19 mouse cellular contexts compared by ENCODE assay signal in the genomic region with DNA sequence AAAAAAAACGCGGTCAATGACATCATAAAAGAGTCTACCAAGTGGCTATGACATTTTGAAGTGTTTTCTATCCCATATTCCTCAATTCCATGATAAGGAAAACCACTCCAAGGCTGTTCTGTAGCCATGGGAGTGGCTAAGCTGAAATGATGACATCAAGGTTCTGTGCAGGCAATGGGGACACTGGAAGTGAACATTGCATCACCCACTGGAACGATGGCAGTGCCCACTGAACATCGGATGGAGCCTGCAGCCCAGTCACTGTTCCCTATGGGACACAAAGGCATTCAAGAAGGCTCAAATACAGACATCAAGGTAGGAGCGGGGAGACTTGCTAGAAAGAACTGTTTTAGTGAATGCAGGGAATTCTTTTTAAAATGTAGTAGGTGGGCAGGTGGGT.
DNase-seq lines count a peak whose midpoint lies in the region; ATAC-seq and TF ChIP-seq lines count a peak whose summit lies in the region.
"Had no signal": no experiment of that assay in that cellular context is flagged by ENCODE, and none has a peak within 500 bp of the region (broad histone marks: within the 10 kb centered on the region; RNA-seq: fewer than 3 reads in every experiment).

No protein-coding gene starts in this region.

- no peak overlapping the region for H3K4me2 ChIP-seq in midbrain, embryonic 11.5 days
- no peak overlapping the region for H3K4me2 ChIP-seq in midbrain, embryonic 16.5 days (ENCODE audit: low read length)
- peak overlapping the region; percentile 52 for H3K4me2 ChIP-seq in myocyte (ENCODE audit: low read depth)
- H3K4me2 ChIP-seq: embryonic facial prominence, embryonic 12.5 days; forebrain, embryonic 12.5 days had no signal

- H3K9ac ChIP-seq in midbrain, embryonic 11.5 days (ENCODE audit: low read length), result no peak overlapping the region
- no peak overlapping the region for H3K9ac ChIP-seq in midbrain, embryonic 16.5 days (ENCODE audit: low read depth, low read length)
- H3K9ac ChIP-seq: embryonic facial prominence, embryonic 12.5 days; forebrain, embryonic 12.5 days had no signal

- H3K36me3 ChIP-seq in midbrain, embryonic 11.5 days (ENCODE audit: control insufficient read depth, insufficient read depth, low read length), result no peaks in the 10 kb centered on the region
- no peaks in the 10 kb centered on the region for H3K36me3 ChIP-seq in midbrain, embryonic 16.5 days (ENCODE audit: control insufficient read depth, insufficient read depth, low read length)
- H3K36me3 ChIP-seq in myocyte (ENCODE audit: control insufficient read depth, insufficient read depth), result no peaks in the 10 kb centered on the region
- no peaks in the 10 kb centered on the region for H3K36me3 ChIP-seq in forebrain, embryonic 10.5 days (replicated peaks)
- H3K36me3 ChIP-seq: embryonic facial prominence, embryonic 10.5 days; embryonic facial prominence, embryonic 12.5 days; forebrain, embryonic 12.5 days had no signal

- no peak overlapping the region for H3ac ChIP-seq in myocyte (ENCODE audit: control insufficient read depth, insufficient read length)

- H3K27me3 ChIP-seq in midbrain, embryonic 11.5 days (ENCODE audit: control insufficient read depth, insufficient read depth, low read length), result no peaks in the 10 kb centered on the region
- no peaks in the 10 kb centered on the region for H3K27me3 ChIP-seq in midbrain, embryonic 16.5 days (ENCODE audit: control insufficient read depth, insufficient read depth, low read depth, low read length)
- H3K27me3 ChIP-seq in myocyte (ENCODE audit: control insufficient read depth, insufficient read depth, insufficient read length), result no peaks in the 10 kb centered on the region
- H3K27me3 ChIP-seq in forebrain, embryonic 10.5 days (ENCODE audit: poor library complexity, severe bottlenecking), result no peaks in the 10 kb centered on the region
- H3K27me3 ChIP-seq: embryonic facial prominence, embryonic 12.5 days; forebrain, embryonic 12.5 days had no signal

- no peak overlapping the region for H3K4me3 ChIP-seq in midbrain, embryonic 11.5 days (ENCODE audit: low read depth, low read length)
- no peak overlapping the region for H3K4me3 ChIP-seq in midbrain, embryonic 16.5 days (ENCODE audit: low read depth, low read length)
- peak overlapping the region; percentile 18 for H3K4me3 ChIP-seq in myocyte
- H3K4me3 ChIP-seq in forebrain, embryonic 10.5 days, result no peak overlapping the region
- H3K4me3 ChIP-seq: embryonic facial prominence, embryonic 10.5 days; embryonic facial prominence, embryonic 12.5 days; forebrain, embryonic 12.5 days had no signal

- no peaks in the 10 kb centered on the region for H3K4me1 ChIP-seq in midbrain, embryonic 11.5 days (ENCODE audit: control insufficient read depth, insufficient read depth, low read length)
- no peaks in the 10 kb centered on the region for H3K4me1 ChIP-seq in midbrain, embryonic 16.5 days (ENCODE audit: control insufficient read depth, insufficient read depth, low read length)
- no peaks in the 10 kb centered on the region for H3K4me1 ChIP-seq in forebrain, embryonic 10.5 days
- H3K4me1 ChIP-seq: embryonic facial prominence, embryonic 12.5 days; forebrain, embryonic 12.5 days had no signal

- ATAC-seq in midbrain, embryonic 11.5 days (ENCODE audit: low FRiP score), result no peak
- ATAC-seq in midbrain, embryonic 16.5 days, result no peak
- ATAC-seq: activated CD4-positive, CD25-positive, alpha-beta regulatory T cell, adult 4 months; forebrain, embryonic 14.5 days; forebrain, embryonic 16.5 days; Patski had no signal

- TF ChIP-seq POLR2A in myocyte (IDR thresholded peaks at IDR 0.05; ENCODE audit: insufficient read length, low read depth), result peak; percentile 61

- no peaks in the 10 kb centered on the region for H3K9me3 ChIP-seq in midbrain, embryonic 11.5 days (ENCODE audit: control insufficient read depth, low read length)
- H3K9me3 ChIP-seq in midbrain, embryonic 16.5 days (replicated peaks; ENCODE audit: control insufficient read depth, low read length, poor library complexity, severe bottlenecking), result no peaks in the 10 kb centered on the region
- no peaks in the 10 kb centered on the region for H3K9me3 ChIP-seq in forebrain, embryonic 10.5 days
- H3K9me3 ChIP-seq: embryonic facial prominence, embryonic 10.5 days; embryonic facial prominence, embryonic 12.5 days; forebrain, embryonic 12.5 days had no signal

- 92% methylated on average over 5 of the region's 5 CpGs for WGBS in midbrain, embryonic 11.5 days
- 93% methylated on average over 5 of the region's 5 CpGs for WGBS in midbrain, embryonic 16.5 days
- WGBS in forebrain, embryonic 10.5 days, result 94% methylated on average over 5 of the region's 5 CpGs

- H3K27ac ChIP-seq in midbrain, embryonic 11.5 days (ENCODE audit: low read depth, low read length), result no peak overlapping the region
- no peak overlapping the region for H3K27ac ChIP-seq in midbrain, embryonic 16.5 days (ENCODE audit: low read length)
- H3K27ac ChIP-seq in forebrain, embryonic 10.5 days, result no peak overlapping the region
- H3K27ac ChIP-seq: embryonic facial prominence, embryonic 10.5 days; embryonic facial prominence, embryonic 12.5 days; forebrain, embryonic 12.5 days had no signal

- DNase-seq in adrenal gland, postnatal 10 days, result peak; percentile 12
- DNase-seq in adrenal gland, adult (ENCODE audit: inconsistent age in 2 of 2, low spot score in 1 of 2), result no peak
- peak; percentile 21 for DNase-seq in midbrain, embryonic 11.5 days (ENCODE audit: low spot score, missing footprints)
- DNase-seq in forebrain, embryonic 10.5 days (ENCODE audit: extremely low spot score, low spot score), result no peak
- DNase-seq: adrenal gland, postnatal 25 days; cerebellum, adult 11-12 months; cerebellum, adult 2 months; cerebellum, adult 9-10 months; cerebellum, postnatal 10 days; cerebellum, postnatal 25 days had no signal

- no peaks in the 10 kb centered on the region for H3K79me2 ChIP-seq in myocyte (ENCODE audit: control insufficient read depth, insufficient read depth)

TF ChIP-seq in myocyte, 11 proteins besides CTCF, POLR2A, EP300 and RAD21:
- peak; percentile 85; the same call in 1 of the 2 replicates for TF ChIP-seq CEBPB (IDR thresholded peaks at IDR 0.05; ENCODE audit: insufficient read depth, poor library complexity, severe bottlenecking)
- TF ChIP-seq MYOG (IDR thresholded peaks at IDR 0.05; ENCODE audit: control insufficient read depth in 1 of 3, insufficient read depth in 1 of 3, insufficient read length in 2 of 3, low read depth in 2 of 3), result no peak
- no peak for TF ChIP-seq MAX (IDR thresholded peaks at IDR 0.05; ENCODE audit: low read depth)
- peak; percentile 45 for TF ChIP-seq POLR2AphosphoS2 (IDR thresholded peaks at IDR 0.05; ENCODE audit: insufficient read length, low read depth)
- TF ChIP-seq SRF (IDR thresholded peaks at IDR 0.05; ENCODE audit: control insufficient read depth, insufficient read length, low read depth), result no peak

Comparison
In these comparisons a context has a peak if more than half of its experiments do, and no peak if none do; other contexts are left out.
1. DNase-seq: peak in adrenal gland, postnatal 10 days (single experiment) and midbrain, embryonic 11.5 days (single experiment); none in adrenal gland, adult (0 of 2) and forebrain, embryonic 10.5 days (single experiment).